Mouse (Mus musculus): ENCODE data around the gene Gkn3. TPM values are rescaled to one million over a fixed set of nuclear protein-coding genes. Genes with fewer than 3 reads are reported as not detected.

Gene Gkn3
- polyA plus RNA-seq, 1 experiment from 2014 or later: not detected

GRCm38 (mm10) chr6:87383926-87384691 is 4.6 kb downstream of the Gkn3 start:
- H3K4me2 ChIP-seq (replicated peaks; ENCODE audit: low read depth, low read length): peak overlapping the region; percentile 35
- H3K4me3 ChIP-seq (ENCODE audit: low read length): peak overlapping the region; percentile 22
- no peaks in the 10 kb centered on the region for H3K4me1 ChIP-seq (ENCODE audit: control insufficient read depth, insufficient read depth, low read length)
- no peak overlapping the region for H3K9ac ChIP-seq (ENCODE audit: low read depth, low read length)
- no peak overlapping the region for H3K27ac ChIP-seq (ENCODE audit: low read depth, low read length)
- no peaks in the 10 kb centered on the region for H3K9me3 ChIP-seq (ENCODE audit: control insufficient read depth, low read length)
- WGBS: 15% methylated on average over 24 of the region's 24 CpGs
- H3K27me3 ChIP-seq (ENCODE audit: control insufficient read depth, insufficient read depth, low read length): peaks cover 5% of the 10 kb centered on the region
- ATAC-seq (ENCODE audit: low FRiP score, low TSS enrichment): peak; percentile 59; the same call in 1 of the 2 replicates
- H3K36me3 ChIP-seq (ENCODE audit: control insufficient read depth, insufficient read depth, low read length): no peaks in the 10 kb centered on the region

GRCm38 (mm10) chr6:87373057-87373456 is 15.7 kb downstream of the Gkn3 start, which contains the start of gene Gkn2:
Gkn2 (plus strand) TSS chr6:87373357.
- H3K9me3 ChIP-seq (ENCODE audit: control insufficient read depth, low read length): no peaks in the 10 kb centered on the region
- H3K4me3 ChIP-seq (ENCODE audit: low read length): no peak within 1 kb of the TSS
- H3K27ac ChIP-seq (ENCODE audit: low read depth, low read length): no peak within 1 kb of the TSS
- H3K9ac ChIP-seq (ENCODE audit: low read depth, low read length): no peak within 1 kb of the TSS
- no peak within 1 kb of the TSS for H3K4me2 ChIP-seq (replicated peaks; ENCODE audit: low read depth, low read length)
- no peaks in the 10 kb centered on the region for H3K4me1 ChIP-seq (ENCODE audit: control insufficient read depth, insufficient read depth, low read length)
- 88% methylated on average over 9 of the region's 9 CpGs for WGBS
- no peaks in the 10 kb centered on the region for H3K27me3 ChIP-seq (ENCODE audit: control insufficient read depth, insufficient read depth, low read length)
- ATAC-seq (ENCODE audit: low FRiP score, low TSS enrichment): no peak
- H3K36me3 ChIP-seq (ENCODE audit: control insufficient read depth, insufficient read depth, low read length): no peaks in the 10 kb centered on the region

GRCm38 (mm10) chr6:87369223-87369622 is 19.5 kb downstream of the Gkn3 start:
- Histone ChIP-seq H3K9me3 (ENCODE audit: control insufficient read depth, low read length) (no peaks in the 10 kb centered on the region), H3K36me3 (ENCODE audit: control insufficient read depth, insufficient read depth, low read length) (no peaks in the 10 kb centered on the region), H3K9ac (ENCODE audit: low read depth, low read length) (no peak overlapping the region), H3K4me3 (ENCODE audit: low read length) (no peak overlapping the region), H3K4me2 (replicated peaks; ENCODE audit: low read depth, low read length) (no peak overlapping the region), H3K27me3 (ENCODE audit: control insufficient read depth, insufficient read depth, low read length) (no peaks in the 10 kb centered on the region), H3K4me1 (ENCODE audit: control insufficient read depth, insufficient read depth, low read length) (no peaks in the 10 kb centered on the region), H3K27ac (ENCODE audit: low read depth, low read length) (no peak overlapping the region)
- 82% methylated on average over 5 of the region's 5 CpGs for WGBS
- no peak for ATAC-seq (ENCODE audit: low FRiP score, low TSS enrichment)

- no peaks in the 10 kb centered on the region for H3K9me3 ChIP-seq (ENCODE audit: control insufficient read depth, low read length)
- no peak for ATAC-seq (ENCODE audit: low FRiP score, low TSS enrichment)
- H3K4me1 ChIP-seq (ENCODE audit: control insufficient read depth, insufficient read depth, low read length): no peaks in the 10 kb centered on the region
- no peak overlapping the region for H3K4me3 ChIP-seq (ENCODE audit: low read length)
- H3K27ac ChIP-seq (ENCODE audit: low read depth, low read length): no peak overlapping the region
- no peaks in the 10 kb centered on the region for H3K27me3 ChIP-seq (ENCODE audit: control insufficient read depth, insufficient read depth, low read length)
- H3K36me3 ChIP-seq (ENCODE audit: control insufficient read depth, insufficient read depth, low read length): no peaks in the 10 kb centered on the region
- H3K4me2 ChIP-seq (replicated peaks; ENCODE audit: low read depth, low read length): no peak overlapping the region
- no peak overlapping the region for H3K9ac ChIP-seq (ENCODE audit: low read depth, low read length)
- WGBS: 83% methylated on average over 5 of the region's 5 CpGs
Observed at GRCm38 (mm10) chr6:87354441-87354840, 34.3 kb downstream of the Gkn3 start.

- H3K4me2 ChIP-seq (replicated peaks; ENCODE audit: low read depth, low read length): no peak within 1 kb of the TSS
- H3K36me3 ChIP-seq (ENCODE audit: control insufficient read depth, insufficient read depth, low read length): no peaks in the 10 kb centered on the region
- H3K4me1 ChIP-seq (ENCODE audit: control insufficient read depth, insufficient read depth, low read length): no peaks in the 10 kb centered on the region
- no peak within 1 kb of the TSS for H3K4me3 ChIP-seq (ENCODE audit: low read length)
- ATAC-seq (ENCODE audit: low FRiP score, low TSS enrichment): no peak
- H3K27me3 ChIP-seq (ENCODE audit: control insufficient read depth, insufficient read depth, low read length): no peaks in the 10 kb centered on the region
- H3K9ac ChIP-seq (ENCODE audit: low read depth, low read length): no peak within 1 kb of the TSS
- H3K9me3 ChIP-seq (ENCODE audit: control insufficient read depth, low read length): no peaks in the 10 kb centered on the region
- WGBS: 87% methylated on average over 8 of the region's 8 CpGs
- H3K27ac ChIP-seq (ENCODE audit: low read depth, low read length): no peak within 1 kb of the TSS
Observed at GRCm38 (mm10) chr6:87350829-87351228, 37.9 kb downstream of the Gkn3 start, which contains the start of gene Gkn1. Gkn1 (minus strand) TSS chr6:87350942.

- Histone ChIP-seq H3K4me1 (ENCODE audit: control insufficient read depth, insufficient read depth, low read length) (peaks cover 8% of the 10 kb centered on the region; the same call in 1 of the 2 replicates), H3K27me3 (ENCODE audit: control insufficient read depth, insufficient read depth, low read length) (no peaks in the 10 kb centered on the region), H3K9me3 (ENCODE audit: control insufficient read depth, low read length) (no peaks in the 10 kb centered on the region), H3K9ac (ENCODE audit: low read depth, low read length) (no peak overlapping the region), H3K36me3 (ENCODE audit: control insufficient read depth, insufficient read depth, low read length) (no peaks in the 10 kb centered on the region), H3K4me3 (ENCODE audit: low read length) (no peak overlapping the region; the same call in 1 of the 2 replicates), H3K27ac (ENCODE audit: low read depth, low read length) (no peak overlapping the region), H3K4me2 (replicated peaks; ENCODE audit: low read depth, low read length) (no peak overlapping the region; the same call in 1 of the 2 replicates)
- 34% methylated on average over 6 of the region's 6 CpGs for WGBS
- ATAC-seq (ENCODE audit: low FRiP score, low TSS enrichment): no peak
Observed at GRCm38 (mm10) chr6:87335935-87336295, 52.8 kb downstream of the Gkn3 start.

GRCm38 (mm10) chr6:87335091-87335934 is 53.4 kb downstream of the Gkn3 start, which contains the start of gene Antxr1:
Antxr1 (minus strand) TSS chr6:87335821.
- Histone ChIP-seq H3K4me2 (replicated peaks; ENCODE audit: low read depth, low read length) (peak within 1 kb of the TSS; percentile 60), H3K9ac (ENCODE audit: low read depth, low read length) (peak within 1 kb of the TSS; percentile 77), H3K27ac (ENCODE audit: low read depth, low read length) (peak within 1 kb of the TSS; percentile 40), H3K36me3 (ENCODE audit: control insufficient read depth, insufficient read depth, low read length) (no peaks in the 10 kb centered on the region), H3K4me1 (ENCODE audit: control insufficient read depth, insufficient read depth, low read length) (peaks cover 8% of the 10 kb centered on the region; the same call in 1 of the 2 replicates), H3K27me3 (ENCODE audit: control insufficient read depth, insufficient read depth, low read length) (no peaks in the 10 kb centered on the region), H3K9me3 (ENCODE audit: control insufficient read depth, low read length) (no peaks in the 10 kb centered on the region), H3K4me3 (ENCODE audit: low read length) (peak within 1 kb of the TSS; percentile 54)
- ATAC-seq (ENCODE audit: low FRiP score, low TSS enrichment): peak; percentile 73
- WGBS: under 1% methylated on average over 54 of the region's 54 CpGs

GRCm38 (mm10) chr6:87334361-87335090 is 54.2 kb downstream of the Gkn3 start:
- ATAC-seq (ENCODE audit: low FRiP score, low TSS enrichment): no peak
- no peak overlapping the region; the same call in 1 of the 2 replicates for H3K27ac ChIP-seq (ENCODE audit: low read depth, low read length)
- peak overlapping the region; percentile 54 for H3K4me3 ChIP-seq (ENCODE audit: low read length)
- H3K4me1 ChIP-seq (ENCODE audit: control insufficient read depth, insufficient read depth, low read length): peaks cover 8% of the 10 kb centered on the region; the same call in 1 of the 2 replicates
- H3K4me2 ChIP-seq (replicated peaks; ENCODE audit: low read depth, low read length): peak overlapping the region; percentile 60
- no peaks in the 10 kb centered on the region for H3K36me3 ChIP-seq (ENCODE audit: control insufficient read depth, insufficient read depth, low read length)
- WGBS: 6% methylated on average over 11 of the region's 11 CpGs
- no peaks in the 10 kb centered on the region for H3K27me3 ChIP-seq (ENCODE audit: control insufficient read depth, insufficient read depth, low read length)
- H3K9me3 ChIP-seq (ENCODE audit: control insufficient read depth, low read length): no peaks in the 10 kb centered on the region
- peak overlapping the region; percentile 77; the same call in 1 of the 2 replicates for H3K9ac ChIP-seq (ENCODE audit: low read depth, low read length)

Data from kidney, embryonic 14.5 days (tissue).